Mouse (Mus musculus): ENCODE measurements around the gene Gpr156.
"Not testable (repeated sequence)": the region's sequence is repeated elsewhere in the genome, so short reads cannot be mapped to it uniquely, and the experiment has no call there.

GRCm38 (mm10) chr16:38038101-38038500 is 121.8 kb downstream of the Gpr156 start:
- TF ChIP-seq CTCF, POLR2A (IDR thresholded peaks at IDR 0.05; ENCODE audit: insufficient read depth, low read depth, low read length): not testable (repeated sequence)
